ENCODE assay signal across 12 mouse cellular contexts in the genomic region with DNA sequence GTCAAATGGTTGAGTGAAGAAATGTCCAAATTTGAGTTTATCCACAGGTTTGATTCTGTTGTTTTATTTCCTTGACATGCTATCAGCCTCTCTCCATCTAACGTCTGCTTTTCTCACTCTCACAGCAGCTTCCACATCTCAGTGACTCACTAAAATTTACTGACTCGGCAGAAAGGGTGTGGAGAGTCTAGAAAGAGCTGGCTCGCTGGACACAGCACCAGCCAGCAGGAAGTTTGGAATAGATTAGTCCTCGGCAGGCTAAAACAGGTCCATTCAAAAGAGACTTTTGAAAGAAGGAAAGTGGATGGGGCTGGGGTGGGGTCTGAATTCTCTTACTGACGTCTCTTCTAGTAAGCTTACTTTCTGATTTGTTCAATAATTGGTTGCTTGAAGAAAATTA. TPM values are rescaled to one million over a fixed set of nuclear protein-coding genes. Genes with fewer than 3 reads are reported as not detected.
DNase-seq lines count a peak whose midpoint lies in the region; ATAC-seq and TF ChIP-seq lines count a peak whose summit lies in the region.
"Had no signal": no experiment of that assay in that cellular context is flagged by ENCODE, and none has a peak within 500 bp of the region (broad histone marks: within the 10 kb centered on the region; RNA-seq: fewer than 3 reads in every experiment).

No protein-coding gene starts in this region.

- DNase-seq in heart, embryonic 10.5 days (ENCODE audit: low spot score), result no peak
- DNase-seq in heart, postnatal 4 days, result no peak
- DNase-seq in lung, embryonic 14.5 days, result peak; percentile 48
- no peak for DNase-seq in lung, postnatal 36 days
- peak; percentile 71 for DNase-seq in Muller cell, postnatal 12 days (ENCODE audit: inconsistent ontology term)
- peak; percentile 12 for DNase-seq in kidney, postnatal 14 days
- no peak for DNase-seq in layer of hippocampus, postnatal 10 days (ENCODE audit: low spot score in 2 of 2)
- DNase-seq in layer of hippocampus, adult 11-12 months (ENCODE audit: low spot score), result no peak
- DNase-seq: cerebellum, adult 18-20 months; gastrocnemius, postnatal 25 days; left cerebral cortex, postnatal 4 days had no signal

- no peak for TF ChIP-seq CTCF in lung, embryonic 14.5 days (IDR thresholded peaks at IDR 0.05; ENCODE audit: low read depth)

- H3K9ac ChIP-seq in lung, embryonic 14.5 days, result no peak overlapping the region
- H3K9ac ChIP-seq: midbrain, embryonic 12.5 days had no signal

- no peaks in the 10 kb centered on the region for H3K9me3 ChIP-seq in heart, embryonic 10.5 days
- H3K9me3 ChIP-seq in lung, embryonic 14.5 days (ENCODE audit: low read depth, low read length), result no peaks in the 10 kb centered on the region
- H3K9me3 ChIP-seq: midbrain, embryonic 12.5 days had no signal

- H3K4me2 ChIP-seq in lung, embryonic 14.5 days, result no peak overlapping the region
- H3K4me2 ChIP-seq: midbrain, embryonic 12.5 days had no signal

- H3K27me3 ChIP-seq in heart, embryonic 10.5 days (ENCODE audit: insufficient read depth, poor library complexity, severe bottlenecking), result no peaks in the 10 kb centered on the region
- no peaks in the 10 kb centered on the region for H3K27me3 ChIP-seq in lung, embryonic 14.5 days (ENCODE audit: insufficient read depth, low read length)
- H3K27me3 ChIP-seq: midbrain, embryonic 12.5 days had no signal

- H3K4me3 ChIP-seq in heart, embryonic 10.5 days, result no peak overlapping the region
- no peak overlapping the region for H3K4me3 ChIP-seq in lung, embryonic 14.5 days (ENCODE audit: low read depth, low read length)
- H3K4me3 ChIP-seq: midbrain, embryonic 12.5 days had no signal

- peak; percentile 54; the same call in 1 of the 2 replicates for ATAC-seq in lung, embryonic 14.5 days (ENCODE audit: insufficient read depth)

- no peaks in the 10 kb centered on the region for H3K4me1 ChIP-seq in heart, embryonic 10.5 days
- no peaks in the 10 kb centered on the region for H3K4me1 ChIP-seq in lung, embryonic 14.5 days (ENCODE audit: insufficient read depth)
- H3K4me1 ChIP-seq: midbrain, embryonic 12.5 days had no signal

- WGBS in heart, embryonic 10.5 days, result 34% methylated on average over 5 of the region's 5 CpGs
- WGBS in lung, embryonic 14.5 days, result 19% methylated on average over 5 of the region's 5 CpGs

- H3K36me3 ChIP-seq in heart, embryonic 10.5 days, result no peaks in the 10 kb centered on the region
- no peaks in the 10 kb centered on the region for H3K36me3 ChIP-seq in lung, embryonic 14.5 days (ENCODE audit: insufficient read depth)
- H3K36me3 ChIP-seq: midbrain, embryonic 12.5 days had no signal

- 0 out of 2 replicates have a peak overlapping the region, but pooled peaks have one; percentile 26 for H3K27ac ChIP-seq in heart, embryonic 10.5 days
- H3K27ac ChIP-seq in lung, embryonic 14.5 days (ENCODE audit: low read depth), result no peak overlapping the region
- H3K27ac ChIP-seq: midbrain, embryonic 12.5 days had no signal

RNA-seq across cellular contexts. Expression of gene Plek, which starts 33.9 kb away (rescaled TPM):
- polyA plus RNA-seq in heart, embryonic 10.5 days (2016; fragmentation: Nextera tagmentation; extraction: Ambion mirVana), result 5.6 and 10.6 TPM in 2 replicates
- 1 to 10 TPM; 2.4 to 2.6 TPM for total RNA-seq in heart, postnatal 4 days (2021)
- 5.3 and 6.1 TPM in 2 replicates for polyA plus RNA-seq in lung, embryonic 14.5 days (2014; fragmentation: Nextera tagmentation; extraction: Ambion mirVana)
- total RNA-seq in layer of hippocampus, postnatal 10 days (2021), result 1 to 10 TPM; 4.5 to 4.6 TPM

RNA-seq across cellular contexts. Expression of gene Cnrip1, which starts 34.7 kb away (rescaled TPM):
- polyA plus RNA-seq in heart, embryonic 10.5 days (2016; fragmentation: Nextera tagmentation; extraction: Ambion mirVana), result 7.2 and 12.7 TPM in 2 replicates
- 1 to 10 TPM; 7.4 to 8.0 TPM for total RNA-seq in heart, postnatal 4 days (2021)
- polyA plus RNA-seq in lung, embryonic 14.5 days (2014; fragmentation: Nextera tagmentation; extraction: Ambion mirVana), result 36.5 and 40.0 TPM in 2 replicates
- 100 to 1,000 TPM; 154 to 175 TPM for total RNA-seq in layer of hippocampus, postnatal 10 days (2021)

Comparison
In these comparisons a context has a peak if more than half of its experiments do, and no peak if none do; other contexts are left out.
1. DNase-seq: peak in lung, embryonic 14.5 days (single experiment), Muller cell, postnatal 12 days (single experiment) and kidney, postnatal 14 days (single experiment); none in heart, embryonic 10.5 days (single experiment), heart, postnatal 4 days (single experiment), lung, postnatal 36 days (single experiment), layer of hippocampus, postnatal 10 days (0 of 2) and layer of hippocampus, adult 11-12 months (single experiment).
2. RNA of gene Cnrip1, which starts 34.7 kb away (total RNA-seq): 154 to 175 TPM in layer of hippocampus, postnatal 10 days; 7.4 to 8.0 TPM in heart, postnatal 4 days; every median in the first group is over 10 times any median in the second.